Mouse (Mus musculus): ENCODE data around the gene Nsfl1c.
A peak's percentile ranks its signal among the peaks of the same experiment; 100 is the strongest.

Gene Nsfl1c

GRCm38 (mm10) chr2:151543063-151543895 lies 49.3 kb downstream of the Nsfl1c start:
- DNase-seq (ENCODE audit: low read depth): peak; percentile 70

DNA sequence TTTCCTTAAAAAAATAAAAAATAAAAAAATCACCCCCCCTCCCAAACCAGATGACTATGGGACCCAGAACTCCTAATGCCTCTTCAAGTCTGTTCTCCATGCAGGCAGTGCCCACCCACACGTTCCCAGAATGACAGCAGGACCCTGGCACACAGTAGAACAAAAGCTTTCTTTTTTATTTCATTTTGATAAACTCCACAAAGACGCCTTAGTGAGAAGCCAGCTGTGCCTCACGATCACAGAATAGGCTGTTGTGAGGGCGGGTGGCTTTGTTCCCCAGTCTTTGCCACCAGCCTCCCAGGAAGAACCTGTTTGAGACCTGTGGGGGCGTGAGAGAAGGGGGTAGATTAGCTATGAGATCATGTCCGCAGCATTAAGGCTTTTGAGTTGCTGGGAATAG lies 50.7 kb downstream of the Nsfl1c start:
- no peak for DNase-seq (ENCODE audit: low read depth)

DNA sequence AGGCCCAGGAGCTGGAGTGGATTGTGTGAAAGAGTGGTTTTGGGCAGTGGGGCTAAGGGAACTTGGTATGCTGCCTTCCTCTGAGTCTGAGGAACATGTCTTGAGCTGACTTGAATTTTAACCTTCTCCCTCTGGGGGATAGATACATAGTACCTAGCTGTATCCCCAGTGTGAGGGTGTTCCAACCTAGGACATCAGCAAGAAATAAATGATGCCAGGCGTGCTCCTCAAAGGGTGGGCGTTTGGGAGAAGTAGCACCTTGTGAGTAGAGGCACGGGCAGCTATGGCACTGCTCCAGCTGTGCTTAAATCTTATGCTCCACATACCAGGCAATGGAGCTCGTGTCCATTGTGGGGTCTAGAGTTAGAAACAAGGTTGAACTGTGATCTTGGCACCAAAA lies 52.6 kb downstream of the Nsfl1c start:
- DNase-seq (ENCODE audit: low read depth): no peak

- no peak for DNase-seq (ENCODE audit: low read depth)
These were observed 55.7 kb downstream of the Nsfl1c start for GRCm38 (mm10) chr2:151549615-151550121.

Measured in naive thymus-derived CD4-positive, alpha-beta T cell, adult 2 months (primary cell).